In genomic region chr16:91461773-91462181, GRCm38 (mm10) we compare ENCODE assay signal across 12 mouse cellular contexts. TPM values are rescaled to one million over a fixed set of nuclear protein-coding genes. Genes with fewer than 3 reads are reported as not detected.
A peak's percentile ranks its signal among the peaks of the same experiment; 100 is the strongest.
DNase-seq lines count a peak whose midpoint lies in the region; ATAC-seq and TF ChIP-seq lines count a peak whose summit lies in the region.
"Had no signal": no experiment of that assay in that cellular context is flagged by ENCODE, and none has a peak within 500 bp of the region (broad histone marks: within the 10 kb centered on the region; RNA-seq: fewer than 3 reads in every experiment).

No protein-coding gene starts in this region.

- ATAC-seq in G1E (ENCODE audit: extremely low read depth, insufficient number of reproducible peaks, low FRiP score, poor library complexity, severe bottlenecking) = no peak
- no peak for ATAC-seq in liver, embryonic 13.5 days (ENCODE audit: low read depth)

- H3K4me2 ChIP-seq in liver, embryonic 13.5 days = peak overlapping the region; percentile 53
- H3K4me2 ChIP-seq: neural tube, embryonic 15.5 days had no signal

- TF ChIP-seq CTCF in kidney, adult 2 months (conservative IDR thresholded peaks at IDR 0.05; ENCODE audit: insufficient read depth, insufficient read length, low read depth, low read length) = no peak
- no peak for TF ChIP-seq CTCF in G1E (IDR thresholded peaks at IDR 0.05; ENCODE audit: low read depth, low read length)
- no peak for TF ChIP-seq CTCF in bone marrow macrophage, adult 2 months (IDR thresholded peaks at IDR 0.05; ENCODE audit: low read depth, low read length)

- peak; percentile 58 for DNase-seq in kidney, adult 2 months
- DNase-seq in kidney, adult 8-10 months = no peak
- no peak for DNase-seq in G1E (ENCODE audit: low spot score)
- DNase-seq in liver, embryonic 13.5 days = no peak
- DNase-seq in cerebellum, adult 18-20 months = no peak
- no peak for DNase-seq in left cerebral cortex, adult 18-20 months (ENCODE audit: low spot score in 2 of 2)
- DNase-seq: cerebellum, postnatal 36 days; gastrocnemius, postnatal 14 days; right cerebral cortex, postnatal 4 days had no signal

- H3K27me3 ChIP-seq in kidney, adult 2 months (replicated peaks; ENCODE audit: control insufficient read depth, insufficient read depth, low read length) = no peaks in the 10 kb centered on the region
- no peaks in the 10 kb centered on the region for H3K27me3 ChIP-seq in G1E (ENCODE audit: insufficient read depth, low read length)
- H3K27me3 ChIP-seq in liver, embryonic 13.5 days = no peaks in the 10 kb centered on the region
- H3K27me3 ChIP-seq: neural tube, embryonic 15.5 days had no signal

- TF ChIP-seq POLR2A in kidney, adult 2 months (IDR thresholded peaks at IDR 0.05; ENCODE audit: low read depth, low read length) = no peak
- no peak for TF ChIP-seq POLR2A in bone marrow macrophage, adult 2 months (IDR thresholded peaks at IDR 0.05; ENCODE audit: borderline replicate concordance, low read depth, low read length)

- H3K4me1 ChIP-seq in kidney, adult 2 months (ENCODE audit: control insufficient read depth, insufficient read depth, low read length) = peaks cover 15% of the 10 kb centered on the region
- H3K4me1 ChIP-seq in G1E (ENCODE audit: insufficient read depth, low read depth, low read length) = peaks cover 63% of the 10 kb centered on the region
- peaks cover 35% of the 10 kb centered on the region for H3K4me1 ChIP-seq in bone marrow macrophage, adult 2 months (ENCODE audit: control insufficient read depth, insufficient read depth, low read length)
- H3K4me1 ChIP-seq in liver, embryonic 13.5 days (replicated peaks) = peaks cover 73% of the 10 kb centered on the region

- H3K27ac ChIP-seq in kidney, adult 2 months (ENCODE audit: insufficient read depth, low read depth, low read length) = peak overlapping the region; percentile 51
- peak overlapping the region; percentile 99 for H3K27ac ChIP-seq in bone marrow macrophage, adult 2 months (ENCODE audit: insufficient read depth, low read depth, low read length)
- H3K27ac ChIP-seq in liver, embryonic 13.5 days = peak overlapping the region; percentile 85
- H3K27ac ChIP-seq: midbrain, embryonic 10.5 days; neural tube, embryonic 15.5 days had no signal

- H3K9me3 ChIP-seq in G1E (replicated peaks) = peaks cover 10% of the 10 kb centered on the region
- H3K9me3 ChIP-seq in liver, embryonic 13.5 days (replicated peaks) = no peaks in the 10 kb centered on the region
- H3K9me3 ChIP-seq: midbrain, embryonic 10.5 days; neural tube, embryonic 15.5 days had no signal

- H3K4me3 ChIP-seq in kidney, adult 2 months (ENCODE audit: insufficient read depth, low read depth, low read length) = no peak overlapping the region
- peak overlapping the region; percentile 28; the same call in 1 of the 2 replicates for H3K4me3 ChIP-seq in G1E (ENCODE audit: low read depth, low read length)
- H3K4me3 ChIP-seq in bone marrow macrophage, adult 2 months (ENCODE audit: insufficient read depth, low read length) = peak overlapping the region; percentile 14; the same call in 1 of the 2 replicates
- H3K4me3 ChIP-seq in liver, embryonic 13.5 days (replicated peaks) = no peak overlapping the region; the same call in 1 of the 2 replicates
- H3K4me3 ChIP-seq: midbrain, embryonic 10.5 days; neural tube, embryonic 15.5 days had no signal

- 36% methylated on average over 9 of the region's 9 CpGs for WGBS in kidney, adult 2 months
- 35% methylated on average over 9 of the region's 9 CpGs for WGBS in liver, embryonic 13.5 days (ENCODE audit: insufficient replicate concordance)

- H3K36me3 ChIP-seq in kidney, adult 2 months (ENCODE audit: control insufficient read depth, insufficient read depth, low read length) = no peaks in the 10 kb centered on the region
- peaks cover 36% of the 10 kb centered on the region for H3K36me3 ChIP-seq in G1E (replicated peaks)
- H3K36me3 ChIP-seq in liver, embryonic 13.5 days = no peaks in the 10 kb centered on the region
- H3K36me3 ChIP-seq: midbrain, embryonic 10.5 days; neural tube, embryonic 15.5 days had no signal

- peak overlapping the region; percentile 59 for H3K9ac ChIP-seq in liver, embryonic 13.5 days
- H3K9ac ChIP-seq: neural tube, embryonic 15.5 days had no signal

RNA-seq across cellular contexts. Expression of gene Ifnar1, which starts 23.3 kb away (rescaled TPM):
- polyA plus RNA-seq in kidney, adult 2 months (2012; rRNA removed) = 20.8 and 22.2 TPM in 2 replicates
- 73.0 and 103 TPM in 2 replicates for total RNA-seq in G1E (2014; fragmentation: Nextera tagmentation)
- 65.5 and 72.3 TPM in 2 replicates for total RNA-seq in G1E (2017)
- polyA plus RNA-seq in G1E (2012) = 15.1 and 16.2 TPM in 2 replicates
- 89.1 and 92.5 TPM in 2 replicates for polyA plus RNA-seq in bone marrow macrophage, adult 2 months (2012; ENCODE audit: insufficient read depth, insufficient read length, missing spikeins)
- 18.0 and 19.1 TPM in 2 replicates for polyA plus RNA-seq in liver, embryonic 13.5 days (2015; fragmentation: Nextera tagmentation; extraction: Ambion mirVana)
- 10 to 100 TPM; 41.7 to 53.2 TPM for total RNA-seq in left cerebral cortex, adult 18-20 months (2021)

RNA-seq across cellular contexts. Expression of gene Il10rb, which starts 55.8 kb away (rescaled TPM):
- polyA plus RNA-seq in kidney, adult 2 months (2012; rRNA removed) = 65.8 and 66.0 TPM in 2 replicates
- total RNA-seq in G1E (2014; fragmentation: Nextera tagmentation) (137 and 144 TPM in 2 replicates), G1E (2017) (87.8 and 101 TPM in 2 replicates)
- polyA plus RNA-seq in G1E (2012) = 16.7 and 18.3 TPM in 2 replicates
- 345 and 358 TPM in 2 replicates for polyA plus RNA-seq in bone marrow macrophage, adult 2 months (2012; ENCODE audit: insufficient read depth, insufficient read length, missing spikeins)
- polyA plus RNA-seq in liver, embryonic 13.5 days (2015; fragmentation: Nextera tagmentation; extraction: Ambion mirVana) = 25.0 and 28.1 TPM in 2 replicates
- total RNA-seq in left cerebral cortex, adult 18-20 months (2021) = 1 to 10 TPM; 9.8 to 9.9 TPM

Comparison
In these comparisons a context has a peak if more than half of its experiments do, and no peak if none do; other contexts are left out.
1. H3K4me3 ChIP-seq: peak in G1E (single experiment) and bone marrow macrophage, adult 2 months (single experiment); none in kidney, adult 2 months (single experiment) and liver, embryonic 13.5 days (single experiment).
2. Peak in every context shown above with its lines, with median percentiles within 50 percentile points of each other: H3K27ac ChIP-seq.